Mouse (Mus musculus): ENCODE measurements around the gene Atp6v1fnb. TPM values are rescaled to one million over a fixed set of nuclear protein-coding genes. Genes with fewer than 3 reads are reported as not detected.

The Atp6v1fnb gene
- polyA plus RNA-seq, 1 experiment, result 0.17 TPM

- H3K27ac ChIP-seq (ENCODE audit: insufficient read depth, low read depth, low read length), result no peak overlapping the region
- 72% methylated on average over 2 of the region's 2 CpGs for WGBS
- no peak for TF ChIP-seq CTCF (conservative IDR thresholded peaks at IDR 0.05; ENCODE audit: insufficient read depth, insufficient read length, low read depth, low read length)
- TF ChIP-seq POLR2A (IDR thresholded peaks at IDR 0.05; ENCODE audit: low read depth, low read length), result no peak
- H3K36me3 ChIP-seq (ENCODE audit: control insufficient read depth, insufficient read depth, low read length), result no peaks in the 10 kb centered on the region
- no peak for DNase-seq
- H3K27me3 ChIP-seq (replicated peaks; ENCODE audit: control insufficient read depth, insufficient read depth, low read length), result no peaks in the 10 kb centered on the region
- H3K4me3 ChIP-seq (ENCODE audit: insufficient read depth, low read depth, low read length), result no peak overlapping the region
- H3K4me1 ChIP-seq (ENCODE audit: control insufficient read depth, insufficient read depth, low read length), result 0 out of 2 replicates have a peak, but pooled peaks cover 4% of the 10 kb centered on the region
Observed at GRCm38 (mm10) chr6:29485951-29486350, 14.7 kb downstream of the Atp6v1fnb start.

DNA sequence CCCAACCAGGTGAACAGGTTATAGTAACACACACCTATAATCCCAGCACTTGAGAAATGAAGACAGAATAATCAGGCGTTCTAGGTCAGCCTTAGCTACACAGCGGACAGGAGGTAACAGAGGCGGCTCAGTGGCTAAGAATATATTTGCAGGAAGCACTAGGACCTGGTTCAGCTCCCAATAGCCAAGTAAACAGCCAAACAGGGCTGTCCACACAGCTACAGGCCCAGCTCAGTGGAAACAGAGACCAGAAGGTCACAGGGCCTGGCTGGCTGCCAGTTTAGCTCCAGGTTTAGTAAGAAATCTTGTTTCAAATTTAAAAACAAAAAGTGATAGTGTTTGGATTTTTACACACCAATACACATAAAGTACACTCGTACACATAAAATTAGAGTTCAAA is 22.9 kb downstream of the Atp6v1fnb start:
- no peaks in the 10 kb centered on the region for H3K36me3 ChIP-seq (ENCODE audit: control insufficient read depth, insufficient read depth, low read length)
- 56% methylated on average over 4 of the region's 4 CpGs for WGBS
- no peak for TF ChIP-seq CTCF (conservative IDR thresholded peaks at IDR 0.05; ENCODE audit: insufficient read depth, insufficient read length, low read depth, low read length)
- TF ChIP-seq POLR2A (IDR thresholded peaks at IDR 0.05; ENCODE audit: low read depth, low read length), result no peak
- DNase-seq, result peak; percentile 54
- H3K27ac ChIP-seq (ENCODE audit: insufficient read depth, low read depth, low read length), result no peak overlapping the region
- H3K4me1 ChIP-seq (ENCODE audit: control insufficient read depth, insufficient read depth, low read length), result no peaks in the 10 kb centered on the region
- no peaks in the 10 kb centered on the region for H3K27me3 ChIP-seq (replicated peaks; ENCODE audit: control insufficient read depth, insufficient read depth, low read length)
- H3K4me3 ChIP-seq (ENCODE audit: insufficient read depth, low read depth, low read length), result no peak overlapping the region

GRCm38 (mm10) chr6:29496270-29496669 is 25.0 kb downstream of the Atp6v1fnb start:
- no peaks in the 10 kb centered on the region for H3K27me3 ChIP-seq (replicated peaks; ENCODE audit: control insufficient read depth, insufficient read depth, low read length)
- H3K4me1 ChIP-seq (ENCODE audit: control insufficient read depth, insufficient read depth, low read length), result no peaks in the 10 kb centered on the region
- no peak overlapping the region for H3K4me3 ChIP-seq (ENCODE audit: insufficient read depth, low read depth, low read length)
- no peak overlapping the region for H3K27ac ChIP-seq (ENCODE audit: insufficient read depth, low read depth, low read length)
- WGBS, result 49% methylated on average over 25 of the region's 25 CpGs
- no peak for DNase-seq
- TF ChIP-seq CTCF (conservative IDR thresholded peaks at IDR 0.05; ENCODE audit: insufficient read depth, insufficient read length, low read depth, low read length), result no peak
- TF ChIP-seq POLR2A (IDR thresholded peaks at IDR 0.05; ENCODE audit: low read depth, low read length), result no peak
- no peaks in the 10 kb centered on the region for H3K36me3 ChIP-seq (ENCODE audit: control insufficient read depth, insufficient read depth, low read length)

- TF ChIP-seq POLR2A (IDR thresholded peaks at IDR 0.05; ENCODE audit: low read depth, low read length), result no peak
- TF ChIP-seq CTCF (conservative IDR thresholded peaks at IDR 0.05; ENCODE audit: insufficient read depth, insufficient read length, low read depth, low read length), result no peak
- no peaks in the 10 kb centered on the region for H3K4me1 ChIP-seq (ENCODE audit: control insufficient read depth, insufficient read depth, low read length)
- WGBS, result 61% methylated on average over 2 of the region's 2 CpGs
- H3K36me3 ChIP-seq (ENCODE audit: control insufficient read depth, insufficient read depth, low read length), result no peaks in the 10 kb centered on the region
- no peak overlapping the region for H3K4me3 ChIP-seq (ENCODE audit: insufficient read depth, low read depth, low read length)
- no peaks in the 10 kb centered on the region for H3K27me3 ChIP-seq (replicated peaks; ENCODE audit: control insufficient read depth, insufficient read depth, low read length)
- no peak for DNase-seq
- no peak overlapping the region for H3K27ac ChIP-seq (ENCODE audit: insufficient read depth, low read depth, low read length)
Observed at GRCm38 (mm10) chr6:29497791-29498190, 26.6 kb downstream of the Atp6v1fnb start.

GRCm38 (mm10) chr6:29500177-29500576 is 28.9 kb downstream of the Atp6v1fnb start:
- Histone ChIP-seq H3K4me1 (ENCODE audit: control insufficient read depth, insufficient read depth, low read length) (no peaks in the 10 kb centered on the region), H3K4me3 (ENCODE audit: insufficient read depth, low read depth, low read length) (no peak overlapping the region), H3K27me3 (replicated peaks; ENCODE audit: control insufficient read depth, insufficient read depth, low read length) (no peaks in the 10 kb centered on the region), H3K27ac (ENCODE audit: insufficient read depth, low read depth, low read length) (no peak overlapping the region), H3K36me3 (ENCODE audit: control insufficient read depth, insufficient read depth, low read length) (no peaks in the 10 kb centered on the region)
- DNase-seq, result no peak
- 96% methylated on average over 7 of the region's 7 CpGs for WGBS
- TF ChIP-seq CTCF (conservative IDR thresholded peaks at IDR 0.05; ENCODE audit: insufficient read depth, insufficient read length, low read depth, low read length), result no peak
- TF ChIP-seq POLR2A (IDR thresholded peaks at IDR 0.05; ENCODE audit: low read depth, low read length), result no peak

GRCm38 (mm10) chr6:29500810-29501209 is 29.6 kb downstream of the Atp6v1fnb start:
- 95% methylated on average over 6 of the region's 6 CpGs for WGBS

GRCm38 (mm10) chr6:29501599-29501998 is 30.4 kb downstream of the Atp6v1fnb start:
- WGBS, result 90% methylated on average over 1 of the region's 1 CpGs
- Histone ChIP-seq H3K27ac (ENCODE audit: insufficient read depth, low read depth, low read length) (no peak overlapping the region), H3K4me3 (ENCODE audit: insufficient read depth, low read depth, low read length) (no peak overlapping the region), H3K4me1 (ENCODE audit: control insufficient read depth, insufficient read depth, low read length) (no peaks in the 10 kb centered on the region), H3K27me3 (replicated peaks; ENCODE audit: control insufficient read depth, insufficient read depth, low read length) (no peaks in the 10 kb centered on the region), H3K36me3 (ENCODE audit: control insufficient read depth, insufficient read depth, low read length) (no peaks in the 10 kb centered on the region)
- no peak for TF ChIP-seq POLR2A (IDR thresholded peaks at IDR 0.05; ENCODE audit: low read depth, low read length)
- peak; percentile 57 for TF ChIP-seq CTCF (conservative IDR thresholded peaks at IDR 0.05; ENCODE audit: insufficient read depth, insufficient read length, low read depth, low read length)
- DNase-seq, result peak; percentile 42

More at GRCm38 (mm10) chr6:29500810-29501209, 29.6 kb downstream of the Atp6v1fnb start:
- DNase-seq, result no peak
- Histone ChIP-seq H3K4me3 (ENCODE audit: insufficient read depth, low read depth, low read length) (no peak overlapping the region), H3K4me1 (ENCODE audit: control insufficient read depth, insufficient read depth, low read length) (no peaks in the 10 kb centered on the region), H3K27ac (ENCODE audit: insufficient read depth, low read depth, low read length) (no peak overlapping the region), H3K36me3 (ENCODE audit: control insufficient read depth, insufficient read depth, low read length) (no peaks in the 10 kb centered on the region), H3K27me3 (replicated peaks; ENCODE audit: control insufficient read depth, insufficient read depth, low read length) (no peaks in the 10 kb centered on the region)
- TF ChIP-seq POLR2A (IDR thresholded peaks at IDR 0.05; ENCODE audit: low read depth, low read length) (no peak), CTCF (conservative IDR thresholded peaks at IDR 0.05; ENCODE audit: insufficient read depth, insufficient read length, low read depth, low read length) (no peak)

Measured in kidney, adult 2 months (tissue).